Mouse (Mus musculus) forebrain, embryonic 14.5 days (tissue): ENCODE data around the gene Mdh1. TPM values are rescaled to one million over a fixed set of nuclear protein-coding genes. Genes with fewer than 3 reads are reported as not detected.
"Not testable (repeated sequence)": the region's sequence is repeated elsewhere in the genome, so short reads cannot be mapped to it uniquely, and the experiment has no call there.

Experiments used
- ATAC-seq: fragments of 200-750 bp; cut with Nextera tagmentation; 2 replicates; pipeline ENCODE4 v1.8.0; 2017; ENCODE audit warnings: mild to moderate bottlenecking, moderate library complexity
- DNase-seq: peaks from one replicate; pipeline ENCODE4 v3.0.0-alpha.2; 2015; ENCODE audit warnings: low spot score
- H3K27ac ChIP-seq: fragments of 300-500 bp; sonication (generic); 2 replicates; pipeline ENCODE4 v1.5.1; 2014; ENCODE audit warnings: low read depth, mild to moderate bottlenecking, control low read depth, low read length, moderate library complexity
- H3K27me3 ChIP-seq: fragments of 300-500 bp; sonication (generic); replicated peaks from 2 replicates; pipeline ENCODE4 v1.6.1; 2014; ENCODE audit warnings: low read length, control low read depth, mixed read lengths; ENCODE audit not compliant: control insufficient read depth, insufficient read depth
- H3K36me3 ChIP-seq: fragments of 300-500 bp; sonication (generic); 2 replicates; pipeline ENCODE4 v1.6.1; 2014; ENCODE audit warnings: low read length, control low read depth; ENCODE audit not compliant: control insufficient read depth, insufficient read depth
- H3K4me1 ChIP-seq: fragments of 300-500 bp; sonication (generic); 2 replicates; pipeline ENCODE4 v1.6.1; 2014; ENCODE audit warnings: antibody characterized with exemption, low read length, control low read depth; ENCODE audit not compliant: control insufficient read depth, insufficient read depth
- H3K4me2 ChIP-seq: fragments of 300-500 bp; sonication (generic); 2 replicates; pipeline ENCODE4 v1.6.1; 2014; ENCODE audit warnings: mild to moderate bottlenecking, control low read depth, low read length
- H3K4me3 ChIP-seq: fragments of 300-500 bp; sonication (generic); 2 replicates; pipeline ENCODE4 v1.5.1; 2014; ENCODE audit warnings: low read depth, low read length, control low read depth
- H3K9ac ChIP-seq: fragments of 300-500 bp; sonication (generic); 2 replicates; pipeline ENCODE4 v1.6.1; 2014; ENCODE audit warnings: mild to moderate bottlenecking, low read length, control low read depth, moderate library complexity
- H3K9me3 ChIP-seq: fragments of 300-500 bp; sonication (generic); replicated peaks from 2 replicates; pipeline ENCODE4 v1.6.1; 2016; ENCODE audit warnings: low read length, control low read depth, mixed read lengths; ENCODE audit not compliant: control insufficient read depth
- WGBS: fragments of 180-500 bp; shearing (Covaris S2); extraction: QIAGEN DNeasy Blood & Tissue Kit; methylation state at CpG from one replicate; pipeline ENCODE4 v1.1.7; 2014; 5-methylcytosine and 5-hydroxymethylcytosine counted together
- microRNA-seq: library from miRNA; unstranded; fragments of <30 nt; microRNA quantifications from one replicate; pipeline ENCODE4, GENCODE M21; 2016
- polyA plus RNA-seq: library from polyadenylated mRNA; unstranded; fragments of >200 nt; fragmentation: Nextera tagmentation; extraction: Ambion mirVana; gene quantifications from 2 replicates; pipeline ENCODE4 v1.2.1, GENCODE M21; 2014

The Mdh1 gene
- polyA plus RNA-seq, 1 experiment from 2014 or later = 566 TPM

- H3K4me1 ChIP-seq = no peaks in the 10 kb centered on the region
- WGBS = 75% methylated on average over 2 of the region's 2 CpGs
- ATAC-seq (no peak), DNase-seq (no peak)
- no peak overlapping the region for H3K4me3 ChIP-seq
- no peaks in the 10 kb centered on the region for H3K27me3 ChIP-seq
- no peaks in the 10 kb centered on the region for H3K36me3 ChIP-seq
- no peak overlapping the region for H3K4me2 ChIP-seq
- no peak overlapping the region for H3K27ac ChIP-seq
- H3K9ac ChIP-seq = no peak overlapping the region
- H3K9me3 ChIP-seq = no peaks in the 10 kb centered on the region
Measured at GRCm38 (mm10) chr11:21528676-21529394, 43.3 kb downstream of the Mdh1 start.

- 92% methylated on average over 9 of the region's 9 CpGs for WGBS
- no peak overlapping the region for H3K4me3 ChIP-seq
- DNase-seq (no peak), ATAC-seq (no peak)
- H3K27me3 ChIP-seq = no peaks in the 10 kb centered on the region
- no peaks in the 10 kb centered on the region for H3K9me3 ChIP-seq
- no peaks in the 10 kb centered on the region for H3K4me1 ChIP-seq
- H3K9ac ChIP-seq = no peak overlapping the region
- no peak overlapping the region for H3K27ac ChIP-seq
- H3K36me3 ChIP-seq = no peaks in the 10 kb centered on the region
- no peak overlapping the region for H3K4me2 ChIP-seq
Measured at GRCm38 (mm10) chr11:21517726-21518125, 54.4 kb downstream of the Mdh1 start.

GRCm38 (mm10) chr11:21516396-21516795 lies 55.8 kb downstream of the Mdh1 start:
- not testable (repeated sequence) for H3K9ac ChIP-seq, H3K4me1 ChIP-seq, H3K27me3 ChIP-seq, DNase-seq, H3K4me3 ChIP-seq, H3K27ac ChIP-seq, H3K9me3 ChIP-seq, H3K4me2 ChIP-seq, ATAC-seq, H3K36me3 ChIP-seq
- WGBS = 96% methylated on average over 1 of the region's 1 CpGs

- DNase-seq, H3K4me2 ChIP-seq, H3K27ac ChIP-seq, ATAC-seq, H3K27me3 ChIP-seq, H3K36me3 ChIP-seq, H3K9ac ChIP-seq, H3K4me1 ChIP-seq, H3K9me3 ChIP-seq, H3K4me3 ChIP-seq: not testable (repeated sequence)
- 88% methylated on average over 1 of the region's 1 CpGs for WGBS
Measured at GRCm38 (mm10) chr11:21510577-21510976, 61.6 kb downstream of the Mdh1 start.

- H3K4me3 ChIP-seq, H3K27ac ChIP-seq, H3K27me3 ChIP-seq, ATAC-seq, H3K9ac ChIP-seq, H3K4me1 ChIP-seq, H3K9me3 ChIP-seq, DNase-seq, H3K36me3 ChIP-seq, H3K4me2 ChIP-seq: not testable (repeated sequence)
- 88% methylated on average over 1 of the region's 1 CpGs for WGBS
Measured at GRCm38 (mm10) chr11:21508713-21509112, 63.5 kb downstream of the Mdh1 start.

DNA sequence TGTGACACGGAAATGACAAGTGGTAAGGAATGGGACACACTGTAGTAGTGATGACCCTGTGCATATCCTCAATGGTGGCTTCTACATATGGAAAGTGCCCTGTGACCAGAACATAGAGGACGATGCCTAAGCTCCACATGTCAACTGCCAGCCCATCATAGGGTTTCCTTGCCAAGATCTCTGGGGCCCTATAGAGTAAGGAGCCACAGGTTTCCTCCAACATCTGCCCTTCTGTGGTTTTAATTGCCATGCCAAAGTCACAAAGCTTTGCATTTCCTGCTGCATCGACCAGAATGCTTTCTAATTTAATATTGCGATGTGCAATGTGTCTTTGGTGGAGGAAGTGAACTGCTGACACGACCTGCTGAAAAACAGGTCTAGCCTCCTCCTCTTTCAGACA lies 65.1 kb downstream of the Mdh1 start:
- ATAC-seq, H3K4me1 ChIP-seq, H3K9me3 ChIP-seq, H3K27me3 ChIP-seq, H3K4me3 ChIP-seq, H3K36me3 ChIP-seq, DNase-seq, H3K27ac ChIP-seq, H3K4me2 ChIP-seq, H3K9ac ChIP-seq: not testable (repeated sequence)
- WGBS = 86% methylated on average over 5 of the region's 5 CpGs

Small RNAs within 50 kb of the gene (microRNA-seq; reads per million reads assigned to microRNA genes)
- gene Gm22990 = not detected

Other genes starting within 250 kb of the Mdh1 start
- gene Ugp2, start 201.2 kb downstream of the Mdh1 start, polyA plus RNA-seq = 42.9 and 46.1 TPM in 2 replicates
- 7.3 and 9.9 TPM in 2 replicates for gene Wdpcp, start 132 bp downstream of the Mdh1 start, polyA plus RNA-seq